Mouse (Mus musculus) layer of hippocampus, adult 11-12 months (tissue): ENCODE data around the gene Cox8b.
A peak's percentile ranks its signal among the peaks of the same experiment; 100 is the strongest.

Experiments used
- DNase-seq: peaks from one replicate; pipeline ENCODE4 v3.0.0; 2022; ENCODE audit warnings: low spot score

Cox8b gene

GRCm38 (mm10) chr7:140860728-140861127, 39.5 kb downstream of the Cox8b start:
- DNase-seq: no peak

GRCm38 (mm10) chr7:140859997-140860396, 40.2 kb downstream of the Cox8b start:
- DNase-seq: no peak

DNA sequence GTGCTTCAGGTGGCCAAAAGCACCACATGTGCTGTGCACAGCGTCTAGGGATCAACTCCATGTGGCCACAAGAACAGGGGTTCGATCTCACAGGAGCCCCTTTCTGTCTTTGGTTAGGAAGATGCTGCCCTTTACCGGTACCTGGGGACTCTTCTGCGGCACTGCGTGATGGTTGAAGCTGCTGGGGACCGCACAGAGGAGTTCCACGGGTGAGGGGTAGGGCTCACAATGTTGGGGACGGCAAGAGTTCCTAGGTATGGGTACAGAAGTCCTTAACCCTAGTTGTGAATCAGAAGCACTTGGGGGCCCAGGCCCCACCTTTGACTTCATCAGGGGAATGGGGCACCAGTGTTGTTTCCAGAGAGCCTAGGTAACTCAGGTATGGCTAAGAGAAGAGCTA, 41.5 kb downstream of the Cox8b start:
- DNase-seq: no peak

DNA sequence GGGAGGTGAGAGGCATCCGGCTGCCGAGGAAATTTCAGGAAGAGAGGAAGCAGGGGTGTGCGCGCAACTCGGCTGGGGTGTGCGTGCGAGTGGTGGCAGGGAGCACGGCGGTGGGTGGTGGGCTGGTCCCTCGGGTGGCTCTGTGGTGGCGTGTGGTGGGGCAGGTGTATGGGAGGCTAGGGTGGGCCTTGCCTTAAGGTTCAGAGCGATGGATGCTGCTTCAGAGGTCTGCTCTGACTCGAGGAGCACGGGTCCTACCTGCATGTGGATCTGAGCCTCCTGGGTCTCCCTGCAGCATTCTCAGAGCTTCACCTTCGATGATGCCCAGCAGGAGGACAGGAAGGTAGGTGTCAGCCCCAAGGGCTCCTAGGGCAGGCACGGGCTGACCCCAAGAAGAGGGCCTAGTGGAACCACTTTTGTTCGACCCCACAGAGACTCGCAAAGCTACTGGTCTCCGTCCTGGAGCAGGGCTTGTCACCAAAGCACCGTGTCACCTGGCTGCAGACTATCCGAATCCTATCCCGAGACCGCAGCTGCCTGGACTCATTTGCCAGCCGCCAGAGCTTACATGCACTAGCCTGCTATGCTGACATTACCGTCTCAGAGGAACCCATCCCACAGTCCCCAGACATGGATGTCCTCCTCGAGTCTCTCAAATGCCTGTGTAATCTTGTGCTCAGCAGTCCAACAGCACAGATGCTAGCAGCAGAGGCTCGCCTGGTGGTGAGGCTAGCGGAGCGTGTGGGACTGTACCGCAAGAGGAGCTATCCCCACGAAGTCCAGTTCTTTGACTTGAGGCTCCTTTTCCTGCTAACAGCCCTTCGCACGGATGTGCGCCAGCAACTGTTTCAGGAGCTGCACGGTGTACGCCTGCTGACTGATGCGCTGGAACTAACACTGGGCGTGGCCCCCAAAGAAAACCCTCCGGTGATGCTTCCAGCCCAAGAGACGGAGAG, 42.4 kb downstream of the Cox8b start, which contains the start of gene Bet1l:
Gene Bet1l, minus strand, starts transcription at position 28 of the 956 bp plus-strand sequence.
- no peak for DNase-seq

GRCm38 (mm10) chr7:140856785-140857549, 43.3 kb downstream of the Cox8b start, which contains the start of gene Ric8a:
Gene Ric8a (plus strand): TSS chr7:140856957.
- DNase-seq: peak; percentile 88

DNA sequence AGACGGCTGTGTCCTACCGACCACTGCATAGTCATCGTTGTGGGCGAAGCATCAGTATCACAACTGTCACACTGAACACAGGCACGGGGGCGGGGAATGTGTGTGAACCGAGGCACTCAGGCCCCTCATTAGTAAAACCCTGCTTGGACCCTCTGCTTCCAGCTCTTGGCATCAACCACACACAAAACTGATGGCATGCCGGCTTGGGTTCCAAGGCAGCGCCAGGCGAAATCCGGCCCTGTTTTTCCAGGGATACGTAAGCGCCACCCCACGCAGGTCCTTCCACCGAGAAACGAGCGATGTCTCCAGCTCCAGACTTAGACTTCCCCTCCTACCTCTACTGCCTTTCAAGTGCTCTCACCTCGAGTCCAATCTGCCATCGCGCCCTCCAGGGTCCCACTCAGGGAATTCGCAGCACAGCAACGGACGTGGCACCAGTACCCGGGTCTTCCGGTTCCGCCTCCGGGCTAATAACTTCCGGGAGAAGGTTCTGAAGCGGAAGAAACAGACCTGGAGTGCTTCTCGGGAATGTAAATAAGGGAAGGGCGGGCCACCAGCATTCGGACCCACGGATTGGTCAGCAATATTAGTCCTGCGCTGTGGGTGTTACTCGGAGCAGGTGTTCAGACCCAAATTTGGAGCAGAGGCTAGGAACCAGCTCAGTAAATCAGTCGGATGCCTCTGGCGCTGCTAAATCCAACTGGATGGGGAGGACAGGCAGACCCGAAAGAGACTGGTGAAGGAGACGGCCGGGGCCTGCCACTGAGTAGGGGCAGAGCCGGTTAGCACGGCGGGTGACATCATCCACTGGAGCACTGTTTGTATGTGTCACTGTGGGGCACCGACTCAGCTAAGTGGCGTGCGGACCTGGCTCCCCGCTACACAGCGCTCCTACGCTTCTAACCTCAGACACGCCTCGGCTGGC, 44.1 kb downstream of the Cox8b start, which contains the start of gene Gm45785:
Gene Gm45785, minus strand, starts transcription at position 472 of the 925 bp plus-strand sequence.
- DNase-seq: peak; percentile 89

DNA sequence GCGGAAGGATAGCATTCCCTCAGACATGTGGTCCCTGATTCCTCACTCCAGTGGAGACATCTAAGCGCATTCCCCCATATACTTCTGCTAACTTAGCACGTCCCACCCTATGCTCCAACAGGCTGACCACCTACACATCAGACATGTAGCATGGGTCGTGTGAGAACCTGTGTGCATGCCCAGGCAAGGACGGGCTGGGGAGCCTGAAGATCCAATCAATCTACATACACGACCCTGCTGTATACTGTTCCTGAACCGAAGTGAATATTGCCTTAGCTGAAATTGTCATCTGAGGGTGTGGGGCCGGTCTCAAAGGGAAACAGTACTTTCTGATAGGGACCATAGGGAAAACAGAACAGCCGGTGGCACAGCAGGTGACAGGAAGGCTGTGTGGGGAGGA, 45.1 kb downstream of the Cox8b start:
- no peak for DNase-seq

- DNase-seq: no peak
Measured at GRCm38 (mm10) chr7:140854483-140854882, 45.8 kb downstream of the Cox8b start.

GRCm38 (mm10) chr7:140853386-140853785, 46.9 kb downstream of the Cox8b start:
- DNase-seq: no peak

DNA sequence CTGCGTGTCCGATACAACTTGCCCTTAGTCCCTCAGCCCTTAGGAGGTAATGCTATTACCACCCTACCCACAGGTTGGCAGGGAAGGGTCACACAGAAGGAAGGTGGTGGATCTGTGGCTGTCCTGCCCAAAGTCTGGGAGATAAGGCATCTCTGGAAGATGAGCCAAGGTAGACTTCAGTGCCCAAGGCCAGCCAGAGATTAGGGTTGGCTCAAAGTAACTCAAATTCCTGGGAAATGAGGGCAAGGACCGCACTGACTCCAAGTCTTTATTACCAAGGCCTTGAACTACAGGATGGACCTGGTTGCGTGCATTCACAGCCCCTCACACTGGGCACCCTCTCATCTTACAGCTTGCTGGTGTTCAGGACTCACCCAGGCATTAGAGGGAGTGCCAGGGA, 48.3 kb downstream of the Cox8b start:
- DNase-seq: no peak
